Mouse (Mus musculus): ENCODE measurements at regions not wholly inside any gene's neighbourhood (a gene's known extent, or its start where the extent isn't known, plus 50 kb on each side); places are given as distances from the start of the nearest gene placed in this dataset.

GRCm38 (mm10) chr14:46258551-46258950, 120.7 kb upstream of the Gm15217 start:
- TF ChIP-seq CTCF (IDR thresholded peaks at IDR 0.05; ENCODE audit: low read depth, low read length) = no peak
- no peak for TF ChIP-seq POLR2A (IDR thresholded peaks at IDR 0.05; ENCODE audit: borderline replicate concordance, low read depth, low read length)

All from bone marrow macrophage, adult 2 months (primary cell).